Mouse (Mus musculus) naive thymus-derived CD4-positive, alpha-beta T cell, adult 2 months (primary cell): ENCODE results near the gene Kcnj14.

Source experiments
- DNase-seq: peaks from one replicate; pipeline ENCODE4 v3.0.0-alpha.2; 2011; ENCODE audit warnings: low read depth

The Kcnj14 gene

GRCm38 (mm10) chr7:45824598-45824997, at the start of gene Kcnj14:
Gene Kcnj14, minus strand, starts transcription at chr7:45824782.
- no peak for DNase-seq

- peak; percentile 72 for DNase-seq
These were observed 48.7 kb upstream of the Kcnj14 start for GRCm38 (mm10) chr7:45873061-45873947.

- DNase-seq, result peak; percentile 95
These were observed 48.0 kb upstream of the Kcnj14 start, which contains the start of gene Kdelr1 for GRCm38 (mm10) chr7:45872624-45873023. Gene Kdelr1, plus strand, starts transcription at chr7:45872772.

GRCm38 (mm10) chr7:45870282-45871058, 45.9 kb upstream of the Kcnj14 start:
- DNase-seq, result peak; percentile 53

GRCm38 (mm10) chr7:45869787-45870186, 45.2 kb upstream of the Kcnj14 start:
- DNase-seq, result no peak

- DNase-seq, result no peak
These were observed 44.6 kb upstream of the Kcnj14 start for GRCm38 (mm10) chr7:45869107-45869670.

GRCm38 (mm10) chr7:45867871-45868270, 43.3 kb upstream of the Kcnj14 start:
- no peak for DNase-seq

- DNase-seq, result peak; percentile 92
These were observed 41.6 kb upstream of the Kcnj14 start for GRCm38 (mm10) chr7:45865925-45866910.

GRCm38 (mm10) chr7:45864435-45864834, 39.9 kb upstream of the Kcnj14 start:
- DNase-seq, result no peak

- no peak for DNase-seq
These were observed 38.2 kb upstream of the Kcnj14 start for GRCm38 (mm10) chr7:45862804-45863203.

- DNase-seq, result no peak
These were observed 34.4 kb upstream of the Kcnj14 start for GRCm38 (mm10) chr7:45859008-45859407.

GRCm38 (mm10) chr7:45856950-45857901, 32.6 kb upstream of the Kcnj14 start:
- peak; percentile 22 for DNase-seq

- DNase-seq, result no peak
These were observed 28.5 kb upstream of the Kcnj14 start for GRCm38 (mm10) chr7:45853089-45853488.

- no peak for DNase-seq
These were observed 26.1 kb upstream of the Kcnj14 start for GRCm38 (mm10) chr7:45850661-45851060.

GRCm38 (mm10) chr7:45848447-45849027, 24.0 kb upstream of the Kcnj14 start:
- no peak for DNase-seq

GRCm38 (mm10) chr7:45842950-45843744, 18.6 kb upstream of the Kcnj14 start:
- DNase-seq, result no peak

GRCm38 (mm10) chr7:45833924-45834323, 9.3 kb upstream of the Kcnj14 start:
- DNase-seq, result no peak

GRCm38 (mm10) chr7:45833148-45833790, 8.7 kb upstream of the Kcnj14 start:
- peak; percentile 28 for DNase-seq
